Mouse (Mus musculus) WW6 (cell line): ENCODE results near the gene Olfr303.
"Not testable (repeated sequence)": the region's sequence is repeated elsewhere in the genome, so short reads cannot be mapped to it uniquely, and the experiment has no call there.

Source experiments
- DNase-seq: peaks from one replicate; pipeline ENCODE4 v3.0.0-alpha.2; 2013; ENCODE audit warnings: low read depth, low spot score

Olfr303 gene

DNA sequence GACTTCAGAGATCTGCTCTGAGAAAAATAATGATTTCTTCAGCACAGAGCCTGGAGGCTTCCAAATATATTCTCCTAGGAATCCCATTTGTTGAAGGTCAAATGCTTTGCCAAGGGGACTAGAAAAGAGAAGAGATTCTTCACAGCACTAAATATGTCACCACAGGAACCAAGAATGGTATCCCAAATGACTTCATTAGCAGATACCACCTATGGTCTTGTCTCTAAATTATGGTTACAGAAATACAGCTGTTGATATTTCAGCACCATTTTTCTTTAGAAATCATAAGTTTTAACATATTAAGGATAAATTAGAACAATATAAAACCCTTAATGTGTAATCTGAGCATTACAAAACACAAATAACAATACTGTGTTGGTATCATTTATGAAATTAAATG is at the start of gene Olfr303:
Gene Olfr303 (minus strand): TSS at position 101 of the 400 bp plus-strand sequence.
- no peak for DNase-seq

DNA sequence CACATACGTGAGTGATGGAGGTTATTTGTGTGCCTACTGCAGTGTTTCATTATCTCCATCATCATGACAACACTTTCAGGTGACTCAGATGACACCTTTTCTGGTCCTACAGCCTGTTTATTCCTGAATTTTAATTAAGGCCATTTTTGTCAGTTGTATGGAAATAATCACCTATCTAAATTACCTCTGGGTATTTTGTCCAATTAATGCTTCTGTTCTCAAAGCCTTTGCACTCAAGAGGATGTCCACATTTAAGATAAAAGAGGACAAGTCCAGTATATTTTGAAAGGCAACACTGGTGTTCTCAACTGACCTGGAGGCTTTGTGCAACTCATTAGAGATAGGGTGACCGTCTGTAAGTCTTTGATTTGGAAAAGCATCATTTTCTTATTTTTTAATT is 6.0 kb upstream of the Olfr303 start, which contains the start of gene Olfr301:
Gene Olfr301 (plus strand): TSS at position 301 of the 400 bp plus-strand sequence.
- no peak for DNase-seq

- DNase-seq: no peak
Measured at GRCm38 (mm10) chr7:86386558-86386957, 11.0 kb downstream of the Olfr303 start, which contains the start of gene Olfr304. Gene Olfr304, minus strand, starts transcription at chr7:86386658.

- DNase-seq: peak; percentile 13
Measured at GRCm38 (mm10) chr7:86385769-86386168, 11.8 kb downstream of the Olfr303 start.

DNA sequence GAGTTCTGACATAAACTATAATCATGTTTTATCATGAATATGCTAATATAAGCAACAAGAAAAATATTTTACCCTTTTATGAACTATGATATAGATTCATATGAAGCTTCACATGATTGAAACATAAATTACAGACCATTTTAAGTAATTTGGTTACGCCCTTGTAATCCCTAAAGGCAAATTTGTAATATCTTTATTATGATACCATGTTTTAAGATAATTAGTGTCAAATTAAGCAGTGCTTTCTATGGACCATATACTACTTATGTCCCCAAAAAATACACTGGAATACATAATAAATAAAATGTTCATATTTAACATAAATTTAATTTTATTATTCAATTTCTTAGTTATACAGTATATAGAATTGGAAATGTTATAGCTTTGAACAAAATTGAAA is 30.8 kb downstream of the Olfr303 start, which contains the start of gene Olfr305:
Gene Olfr305 (minus strand): TSS at position 101 of the 400 bp plus-strand sequence.
- no peak for DNase-seq

GRCm38 (mm10) chr7:86346296-86346695 is 51.3 kb downstream of the Olfr303 start:
- DNase-seq: not testable (repeated sequence)

DNA sequence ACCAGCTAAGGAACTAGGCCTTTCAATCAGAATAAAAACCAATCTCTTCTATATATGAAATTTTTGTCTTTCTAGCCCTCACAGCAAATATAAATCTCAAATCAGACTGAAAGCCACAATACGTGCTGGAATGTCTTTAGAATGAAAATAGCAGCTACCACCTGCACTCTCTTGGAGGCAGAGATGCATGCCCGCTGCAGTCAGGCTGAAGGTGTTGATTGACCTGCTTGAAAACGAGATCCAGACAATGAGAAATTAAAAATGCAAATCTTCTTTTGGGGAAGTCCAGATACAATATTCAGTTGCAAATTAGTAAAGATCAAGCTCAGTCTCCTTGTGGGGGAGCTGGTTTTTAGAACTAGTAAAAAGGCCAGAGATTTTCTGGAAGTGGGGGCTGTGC is 53.3 kb downstream of the Olfr303 start:
- DNase-seq: no peak

DNA sequence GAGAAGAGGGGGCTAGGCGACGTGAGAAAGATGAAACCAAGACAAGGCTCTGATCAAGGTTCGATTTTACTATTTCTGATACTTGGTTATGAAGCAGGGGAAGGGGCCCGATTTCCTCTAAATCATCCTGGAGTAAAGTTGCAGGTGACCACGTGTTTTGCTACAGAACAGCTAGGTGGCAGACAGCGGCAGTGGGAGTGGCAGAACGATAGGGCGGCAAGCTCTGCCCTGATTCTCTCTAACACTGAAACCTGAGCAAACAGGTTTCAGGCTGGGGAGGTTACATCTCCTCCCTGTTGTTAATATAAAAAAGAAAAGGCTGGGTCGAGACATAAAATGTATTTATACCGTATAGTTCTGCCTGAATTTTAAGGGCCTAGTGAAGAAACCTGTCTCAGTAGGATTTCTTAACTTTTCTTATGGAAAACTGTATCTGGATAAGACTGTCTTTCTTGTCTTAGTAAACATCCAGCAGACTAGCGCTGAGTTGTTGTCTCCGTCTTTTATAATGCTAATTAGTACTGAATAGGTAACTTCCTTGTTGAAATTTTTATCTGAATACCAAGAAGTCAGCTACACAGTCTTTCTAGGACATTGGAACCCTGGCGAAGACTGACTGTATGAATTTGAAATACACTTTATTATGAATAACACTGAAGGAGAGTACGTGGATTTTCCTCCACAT is 54.6 kb downstream of the Olfr303 start:
- DNase-seq: no peak
